Mouse (Mus musculus) G1E (cell line): Measurements from ENCODE around the gene Hoxd8.

Experiments used
- CTCF ChIP-seq: IDR thresholded peaks from 2 replicates; pipeline ENCODE4 v1.5.1; 2012; ENCODE audit warnings: low read depth, low read length, inconsistent platforms, mixed read lengths
- POLR2AphosphoS5 ChIP-seq: IDR thresholded peaks from 2 replicates; pipeline ENCODE4 v1.6.1; 2012; ENCODE audit warnings: low read depth, low read length, inconsistent platforms; ENCODE audit not compliant: insufficient replicate concordance

DNA sequence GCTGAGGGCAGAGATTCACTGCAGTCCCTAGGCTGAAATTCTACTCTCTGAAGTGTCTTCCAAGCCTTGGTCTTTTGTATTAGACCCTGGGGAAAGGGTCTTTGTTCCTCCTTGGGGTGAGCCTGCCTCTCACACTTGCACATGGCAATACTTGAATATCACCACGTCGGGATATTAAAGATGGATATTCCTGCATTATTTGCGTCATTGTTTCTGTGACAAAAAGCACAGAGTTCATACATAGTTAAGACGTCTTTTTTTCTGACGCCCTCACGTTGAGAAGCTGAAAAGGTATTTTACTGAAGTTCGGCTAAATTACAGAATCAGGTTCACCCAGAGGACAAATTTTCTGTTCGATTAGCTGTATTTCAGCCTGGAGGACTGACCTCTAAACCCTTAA, 25.9 kb downstream of the Hoxd8 start:
- TF ChIP-seq CTCF (no peak), POLR2AphosphoS5 (no peak)
